Mouse (Mus musculus): ENCODE data around the gene Rcc1l. TPM values are rescaled to one million over a fixed set of nuclear protein-coding genes. Genes with fewer than 3 reads are reported as not detected.

Rcc1l gene
- polyA plus RNA-seq, 1 experiment from 2014 or later: 28.5 TPM

Other genes with a start within 250 kb of the Rcc1l start
- gene Castor2, start 77.1 kb downstream of the Rcc1l start, polyA plus RNA-seq (2015; fragmentation: Nextera tagmentation; extraction: Ambion mirVana): 6.7 and 8.2 TPM in 2 replicates
- gene Gtf2ird2, start 7.2 kb upstream of the Rcc1l start, polyA plus RNA-seq (2015; fragmentation: Nextera tagmentation; extraction: Ambion mirVana): 7.0 TPM in 2 replicates
- gene Ncf1, start 52.9 kb upstream of the Rcc1l start, polyA plus RNA-seq (2015; fragmentation: Nextera tagmentation; extraction: Ambion mirVana): 5.7 and 6.6 TPM in 2 replicates
- 86.7 and 91.5 TPM in 2 replicates for gene Gtf2i, start 138.0 kb upstream of the Rcc1l start, polyA plus RNA-seq (2015; fragmentation: Nextera tagmentation; extraction: Ambion mirVana)